Mouse (Mus musculus) cerebellum, adult 2 months (tissue): Measurements from ENCODE around the gene Ksr1.

Experiments used
- CTCF ChIP-seq: fragments of 200-500 bp; IDR thresholded peaks from 2 replicates; pipeline ENCODE4 v1.5.1; 2011; ENCODE audit warnings: low read depth, mild to moderate bottlenecking, control low read depth, low read length, moderate library complexity, borderline replicate concordance; ENCODE audit not compliant: insufficient read depth
- POLR2A ChIP-seq: fragments of 200-500 bp; IDR thresholded peaks from 2 replicates; pipeline ENCODE4 v1.6.1; 2011; ENCODE audit warnings: low read length, control low read depth, borderline replicate concordance; ENCODE audit not compliant: insufficient read depth

- TF ChIP-seq CTCF = no peak
- TF ChIP-seq POLR2A = no peak
Measured at GRCm38 (mm10) chr11:79041908-79042430, 104.2 kb downstream of the Ksr1 start.
